In the genomic region with DNA sequence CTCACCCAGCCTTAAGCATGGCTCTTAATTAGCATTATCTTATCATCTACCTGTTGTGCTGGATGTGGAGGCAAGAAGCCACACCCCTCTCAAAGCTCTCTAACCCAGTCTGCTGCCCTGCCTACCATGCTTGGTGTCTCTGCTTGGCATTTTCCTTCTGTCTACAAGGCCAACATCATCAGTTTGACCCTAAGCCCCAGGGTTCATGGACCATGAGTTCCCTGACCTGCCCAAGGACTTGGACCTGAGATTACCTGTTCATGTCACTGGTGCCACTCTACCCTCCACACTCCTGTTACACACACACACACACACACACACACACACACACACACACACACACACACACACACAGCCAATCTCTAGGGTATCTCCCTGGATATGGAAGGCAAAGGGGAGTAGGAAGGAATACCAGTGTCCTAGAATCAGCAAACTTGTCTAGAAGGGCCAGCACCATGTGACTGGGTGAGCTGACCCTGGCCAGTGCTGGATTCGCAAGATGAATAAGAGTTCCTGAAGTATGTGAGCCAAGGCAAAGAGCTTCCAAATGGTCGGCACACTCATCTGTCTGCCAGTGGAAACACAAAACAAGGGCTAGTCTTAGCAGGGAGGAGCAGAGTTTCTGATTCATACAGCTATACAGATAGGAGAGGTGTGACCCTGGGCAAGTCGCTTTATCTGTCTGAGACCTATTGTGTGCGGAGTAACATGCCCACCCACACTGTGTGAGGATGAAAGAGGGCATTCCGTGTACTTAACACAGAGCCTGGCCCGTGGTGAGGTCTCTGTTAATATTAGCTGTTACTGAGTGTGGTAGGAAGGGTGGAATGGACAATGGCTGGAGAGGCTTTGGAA, we compare ENCODE assay signal across 17 mouse cellular contexts. TPM values are rescaled to one million over a fixed set of nuclear protein-coding genes. Genes with fewer than 3 reads are reported as not detected.
A peak's percentile ranks its signal among the peaks of the same experiment; 100 is the strongest.
DNase-seq lines count a peak whose midpoint lies in the region; ATAC-seq and TF ChIP-seq lines count a peak whose summit lies in the region.
"Had no signal": no experiment of that assay in that cellular context is flagged by ENCODE, and none has a peak within 500 bp of the region (broad histone marks: within the 10 kb centered on the region; RNA-seq: fewer than 3 reads in every experiment).

No protein-coding gene starts in this region.

- TF ChIP-seq CTCF in liver, adult 2 months (IDR thresholded peaks at IDR 0.05; ENCODE audit: low read depth, low read length) = no peak

- H3K79me2 ChIP-seq in liver, adult 2 months (ENCODE audit: control insufficient read depth, insufficient read depth, low read length) = peaks cover 71% of the 10 kb centered on the region

- H3K27ac ChIP-seq in liver, adult 2 months (replicated peaks; ENCODE audit: insufficient read depth, low read depth, low read length) = peak overlapping the region; percentile 43
- H3K27ac ChIP-seq in liver, embryonic 12.5 days = no peak overlapping the region
- no peak overlapping the region for H3K27ac ChIP-seq in stomach, embryonic 16.5 days (ENCODE audit: low read length)
- H3K27ac ChIP-seq: hindbrain, embryonic 15.5 days; kidney, embryonic 15.5 days; layer of hippocampus, adult 2 months; limb, embryonic 12.5 days had no signal

- H3K4me2 ChIP-seq in liver, embryonic 12.5 days = no peak overlapping the region
- no peak overlapping the region for H3K4me2 ChIP-seq in stomach, embryonic 16.5 days (ENCODE audit: low read depth, low read length)
- H3K4me2 ChIP-seq: hindbrain, embryonic 15.5 days; kidney, embryonic 15.5 days; limb, embryonic 12.5 days; midbrain, embryonic 11.5 days had no signal

- no peak overlapping the region for H3K4me3 ChIP-seq in liver, adult 2 months (ENCODE audit: insufficient read depth, low read depth, low read length)
- H3K4me3 ChIP-seq in liver, embryonic 12.5 days = no peak overlapping the region
- no peak overlapping the region for H3K4me3 ChIP-seq in stomach, embryonic 16.5 days (replicated peaks; ENCODE audit: low read length)
- H3K4me3 ChIP-seq: hindbrain, embryonic 15.5 days; kidney, embryonic 15.5 days; layer of hippocampus, adult 2 months; limb, embryonic 12.5 days had no signal

- 34% methylated on average over 6 of the region's 6 CpGs for WGBS in liver, adult 2 months
- WGBS in liver, embryonic 12.5 days (ENCODE audit: insufficient replicate concordance) = 52% methylated on average over 6 of the region's 6 CpGs
- WGBS in stomach, embryonic 16.5 days = 77% methylated on average over 6 of the region's 6 CpGs

- TF ChIP-seq POLR2A in liver, adult 2 months (IDR thresholded peaks at IDR 0.05; ENCODE audit: extremely low read depth, insufficient read depth, low read length) = no peak

- H3K36me3 ChIP-seq in liver, adult 2 months (ENCODE audit: control insufficient read depth, insufficient read depth, low read length) = peaks cover 17% of the 10 kb centered on the region
- peaks cover 5% of the 10 kb centered on the region for H3K36me3 ChIP-seq in liver, embryonic 12.5 days
- no peaks in the 10 kb centered on the region for H3K36me3 ChIP-seq in stomach, embryonic 16.5 days (ENCODE audit: control insufficient read depth, insufficient read depth, low read length)
- H3K36me3 ChIP-seq: hindbrain, embryonic 15.5 days had no signal

- H3K4me1 ChIP-seq in liver, adult 2 months (ENCODE audit: control insufficient read depth, insufficient read depth, low read length) = peaks cover 56% of the 10 kb centered on the region
- peaks cover 14% of the 10 kb centered on the region for H3K4me1 ChIP-seq in liver, embryonic 12.5 days
- 0 out of 2 replicates have a peak, but pooled peaks cover 2% of the 10 kb centered on the region for H3K4me1 ChIP-seq in stomach, embryonic 16.5 days (ENCODE audit: control insufficient read depth, insufficient read depth, low read length)
- H3K4me1 ChIP-seq: hindbrain, embryonic 15.5 days; kidney, embryonic 15.5 days; limb, embryonic 12.5 days had no signal

- H3K27me3 ChIP-seq in liver, adult 2 months (ENCODE audit: control insufficient read depth, insufficient read depth, low read length) = no peaks in the 10 kb centered on the region
- H3K27me3 ChIP-seq in liver, embryonic 12.5 days (replicated peaks) = no peaks in the 10 kb centered on the region
- no peaks in the 10 kb centered on the region for H3K27me3 ChIP-seq in stomach, embryonic 16.5 days (ENCODE audit: control insufficient read depth, insufficient read depth, low read length)
- H3K27me3 ChIP-seq: hindbrain, embryonic 15.5 days; kidney, embryonic 15.5 days; limb, embryonic 12.5 days had no signal

- ATAC-seq in liver, embryonic 12.5 days = peak; percentile 36; the same call in 1 of the 2 replicates
- peak; percentile 31; the same call in 1 of the 2 replicates for ATAC-seq in stomach, embryonic 16.5 days (ENCODE audit: insufficient read depth, low FRiP score)
- ATAC-seq: forebrain, embryonic 14.5 days; lung, postnatal 0 days had no signal

- H3K9ac ChIP-seq in liver, adult 2 months (ENCODE audit: low read depth, low read length) = no peak overlapping the region
- no peak overlapping the region for H3K9ac ChIP-seq in liver, embryonic 12.5 days
- no peak overlapping the region for H3K9ac ChIP-seq in stomach, embryonic 16.5 days (ENCODE audit: low read length)
- H3K9ac ChIP-seq: hindbrain, embryonic 15.5 days; kidney, embryonic 15.5 days; limb, embryonic 12.5 days had no signal

- no peaks in the 10 kb centered on the region for H3K9me3 ChIP-seq in liver, embryonic 12.5 days (replicated peaks)
- H3K9me3 ChIP-seq in stomach, embryonic 16.5 days (replicated peaks; ENCODE audit: control insufficient read depth, low read length) = no peaks in the 10 kb centered on the region
- H3K9me3 ChIP-seq: hindbrain, embryonic 15.5 days; kidney, embryonic 15.5 days; limb, embryonic 12.5 days had no signal

- DNase-seq in adrenal gland, adult 8-10 months = peak; percentile 74
- no peak for DNase-seq in adrenal gland, postnatal 10 days
- DNase-seq in liver, adult 2 months (ENCODE audit: extremely low read depth, low read depth, low spot score) = peak; percentile 89
- no peak for DNase-seq in liver
- no peak for DNase-seq in lung, postnatal 36 days
- DNase-seq in embryo, embryonic 9.5 days (ENCODE audit: extremely low spot score) = no peak
- DNase-seq: cerebellum, adult 8-10 months; heart, postnatal 14 days had no signal

RNA-seq across cellular contexts. Expression of a gene that starts 20.9 kb away (rescaled TPM):
- total RNA-seq in adrenal gland, adult 8-10 months (2022) = 100 to 1,000 TPM in 1 of 4 experiments, 10 to 100 TPM in 3; 65.0 to 107 (median 92.3) TPM
- 100 to 1,000 TPM; 108 to 126 TPM for total RNA-seq in adrenal gland, postnatal 10 days (2021)
- total RNA-seq in liver, adult 2 months (2014; rRNA removed) = 85.5 and 109 TPM in 2 replicates
- polyA plus RNA-seq in liver, adult 2 months (2012; rRNA removed) = 225 and 231 TPM in 2 replicates
- polyA plus RNA-seq in liver, embryonic 12.5 days (2016; fragmentation: Nextera tagmentation; extraction: Ambion mirVana) = 33.9 and 34.9 TPM in 2 replicates
- 118 and 119 TPM in 2 replicates for polyA plus RNA-seq in stomach, embryonic 16.5 days (2015; fragmentation: Nextera tagmentation; extraction: Ambion mirVana)

Comparison
In these comparisons a context has a peak if more than half of its experiments do, and no peak if none do; other contexts are left out.
1. DNase-seq: peak in adrenal gland, adult 8-10 months (single experiment) and liver, adult 2 months (single experiment); none in adrenal gland, postnatal 10 days (single experiment), liver (single experiment), lung, postnatal 36 days (single experiment) and embryo, embryonic 9.5 days (single experiment).